Mouse (Mus musculus) MEL (cell line): Measurements from ENCODE around the gene Slc9a3r1.
A peak's percentile ranks its signal among the peaks of the same experiment; 100 is the strongest.

ENCODE experiments used
- BHLHE40 ChIP-seq: IDR thresholded peaks from 2 replicates; pipeline ENCODE4 v1.6.1; 2012; ENCODE audit warnings: low read depth, mild to moderate bottlenecking, inconsistent platforms, low read length, improper control_type of control experiment, borderline replicate concordance
- CTCF ChIP-seq, 3 experiments: IDR thresholded peaks in 2 of 3; conservative IDR thresholded peaks in 1 of 3; 2 replicates each; pipeline ENCODE4 v1.5.1; 2011 to 2012; ENCODE audit warnings: low read length in 3 of 3, low read depth in 2 of 3, mild to moderate bottlenecking in 2 of 3, improper control_type of control experiment in 1 of 3, inconsistent platforms in 1 of 3, mixed read lengths in 1 of 3, moderate library complexity in 1 of 3; ENCODE audit not compliant: control insufficient read depth in 1 of 3, insufficient read depth in 1 of 3, poor library complexity in 1 of 3, severe bottlenecking in 1 of 3
- EP300 ChIP-seq, 2 experiments: IDR thresholded peaks; 2 replicates each; pipeline ENCODE4 v1.6.1; 2011; ENCODE audit warnings: improper control_type of control experiment in 2 of 2, low read length in 2 of 2, low read depth in 1 of 2, mild to moderate bottlenecking in 1 of 2
- GATA1 ChIP-seq: IDR thresholded peaks from 2 replicates; pipeline ENCODE4 v1.6.1; 2011; ENCODE audit warnings: low read depth, low read length, improper control_type of control experiment
- MAX ChIP-seq: IDR thresholded peaks from 2 replicates; pipeline ENCODE4 v1.6.1; 2011; ENCODE audit warnings: low read length, improper control_type of control experiment
- POLR2A ChIP-seq, 2 experiments: IDR thresholded peaks; 2 replicates each; pipeline ENCODE4 v1.6.1; 2011 to 2012; ENCODE audit warnings: low read length in 2 of 2, mild to moderate bottlenecking in 2 of 2, control low read depth in 1 of 2, improper control_type of control experiment in 1 of 2, low read depth in 1 of 2, moderate library complexity in 1 of 2; ENCODE audit not compliant: control insufficient read depth in 1 of 2, insufficient read depth in 1 of 2, poor library complexity in 1 of 2
- TAL1 ChIP-seq: IDR thresholded peaks from 2 replicates; pipeline ENCODE4 v1.6.1; 2012; ENCODE audit warnings: mild to moderate bottlenecking, inconsistent platforms, low read length, moderate library complexity, mixed read lengths
- TCF12 ChIP-seq: IDR thresholded peaks from 2 replicates; pipeline ENCODE4 v1.6.1; 2014; ENCODE audit warnings: low read depth, mild to moderate bottlenecking, inconsistent platforms, low read length, improper control_type of control experiment, moderate library complexity
- ZNF384 ChIP-seq: IDR thresholded peaks from 2 replicates; pipeline ENCODE4 v1.6.1; 2012; ENCODE audit warnings: low read depth, mild to moderate bottlenecking, inconsistent platforms, low read length, improper control_type of control experiment

DNA sequence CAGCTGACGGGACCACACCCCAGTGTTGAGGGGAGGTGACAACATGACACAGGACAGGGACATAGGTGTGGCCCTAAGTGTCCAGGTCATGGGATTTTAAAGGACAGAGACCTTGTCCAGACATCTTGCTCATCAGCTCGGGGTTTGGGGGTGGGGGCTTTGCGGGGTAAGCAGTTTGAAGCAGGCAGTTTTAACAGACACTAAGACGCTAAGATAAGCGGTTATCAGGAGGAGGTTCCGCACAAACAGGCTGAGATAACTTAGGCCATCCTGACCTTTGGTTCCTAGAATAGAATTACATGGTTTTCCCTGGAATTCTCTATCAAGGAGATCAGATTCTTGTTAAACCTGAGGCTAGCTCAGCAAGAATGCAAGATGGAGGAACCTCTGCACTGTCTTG lies 31.6 kb downstream of the Slc9a3r1 start:
- TF ChIP-seq ZNF384 = no peak
- TF ChIP-seq MAX = no peak
- TF ChIP-seq BHLHE40 = no peak
- TF ChIP-seq TCF12 = peak; percentile 87
- TF ChIP-seq POLR2A (IDR thresholded peaks at IDR 0.05; ENCODE audit: control insufficient read depth in 1 of 2, insufficient read depth in 1 of 2, low read depth in 1 of 2, low read length in 2 of 2, poor library complexity in 1 of 2) = peak in 1 of 2 experiments; percentile 40; a peak in 1 of 4 replicates
- TF ChIP-seq TAL1 = 0 out of 2 replicates have a peak, but pooled peaks have one; percentile 30
- peak; percentile 97 for TF ChIP-seq GATA1
- no peak for TF ChIP-seq CTCF (IDR thresholded peaks at IDR 0.05 in 2 of 3, conservative IDR thresholded peaks at IDR 0.05 in 1 of 3; ENCODE audit: control insufficient read depth in 1 of 3, insufficient read depth in 1 of 3, low read depth in 2 of 3, low read length in 3 of 3, poor library complexity in 1 of 3, severe bottlenecking in 1 of 3)
- peak; percentile 85 to 96 for TF ChIP-seq EP300 (IDR thresholded peaks at IDR 0.05; ENCODE audit: low read depth in 1 of 2, low read length in 2 of 2)
